Mouse (Mus musculus): Measurements from ENCODE around the gene Vamp2.

Gene Vamp2

DNA sequence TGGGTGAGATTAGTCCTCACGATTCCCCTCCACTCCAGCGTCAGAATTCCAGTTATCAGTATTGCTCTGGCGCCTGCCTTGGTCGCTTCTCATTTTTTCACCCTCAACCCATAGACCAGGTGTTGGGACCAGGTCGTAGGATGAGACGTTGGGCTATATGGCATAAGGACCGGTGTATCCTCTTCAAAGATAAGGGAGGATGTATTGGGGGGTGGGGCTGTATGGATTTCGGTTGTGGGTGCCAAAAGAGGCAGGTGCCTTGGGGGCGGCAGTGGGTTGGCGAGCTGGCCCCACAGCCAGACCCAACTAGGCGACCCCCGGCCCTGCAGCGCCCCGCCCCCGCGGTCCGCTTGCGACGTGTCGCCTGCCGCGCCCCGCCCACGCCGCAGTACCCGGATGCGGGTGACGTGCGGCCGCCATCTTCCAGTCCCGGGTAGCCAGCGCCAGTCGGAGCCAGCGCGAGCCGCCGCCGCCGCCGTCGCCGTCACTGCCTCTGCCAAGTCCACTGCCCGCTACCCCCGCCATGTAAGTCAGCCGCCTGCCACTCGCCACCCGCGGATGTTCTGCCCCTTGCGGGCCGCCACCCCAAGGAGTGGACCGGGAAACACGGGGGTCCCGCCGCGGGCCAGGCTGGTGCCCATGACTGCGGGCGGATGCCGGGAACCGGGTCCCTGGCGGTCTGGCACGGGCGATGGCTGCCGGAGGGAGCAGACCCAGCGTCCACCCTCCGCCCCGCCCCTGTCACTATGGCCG, at the start of gene Vamp2:
TSS of gene Vamp2 (plus strand) at position 388 of the 753 bp plus-strand sequence.
- DNase-seq = peak; percentile 88 to 92

DNA sequence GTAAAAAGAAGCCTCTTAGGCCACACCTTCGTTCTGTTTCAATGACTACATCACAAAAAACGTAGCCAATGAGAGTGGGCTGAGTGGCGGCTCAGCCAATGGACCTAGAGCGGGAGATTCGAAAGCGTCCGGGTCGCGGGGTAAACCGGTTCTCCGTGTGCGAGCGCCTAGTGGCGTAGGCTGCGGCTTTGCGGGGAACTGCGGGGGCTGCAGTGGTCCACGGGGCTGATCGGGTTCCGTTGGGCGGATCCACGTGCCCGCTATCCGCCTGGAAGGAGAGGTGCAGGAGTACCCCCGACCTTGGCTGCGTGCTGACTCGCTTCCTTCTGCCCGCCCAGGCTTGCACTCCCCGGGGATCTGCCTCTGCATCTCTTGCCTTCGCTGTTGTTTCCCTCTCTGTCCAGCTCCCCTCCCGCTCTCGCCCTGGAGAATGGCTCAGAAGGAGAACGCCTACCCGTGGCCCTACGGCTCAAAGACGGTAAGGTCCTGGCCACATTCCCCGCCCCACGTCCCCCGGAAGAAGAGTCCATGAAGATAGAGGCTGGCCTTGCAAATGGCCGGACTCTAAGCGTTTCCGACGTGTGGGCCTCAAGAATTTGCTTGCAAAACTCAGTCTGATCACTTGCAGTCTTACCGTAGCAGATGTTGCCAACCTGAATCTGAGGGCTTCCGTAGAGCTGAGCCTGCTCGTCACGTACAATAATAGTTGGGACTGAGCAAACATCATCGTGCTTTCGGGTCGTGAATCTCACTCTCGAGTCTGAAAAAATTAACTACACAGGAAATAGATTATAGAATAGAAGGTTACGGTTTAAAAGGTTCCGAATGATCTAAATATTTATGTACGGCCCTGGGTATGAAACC, 42.5 kb upstream of the Vamp2 start, which contains the start of gene Aurkb:
TSS of gene Aurkb (plus strand) at position 117 of the 864 bp plus-strand sequence.
- DNase-seq = peak; percentile 79 to 84

- peak in 1 of 2 experiments; percentile 5 for DNase-seq
Measured at GRCm38 (mm10) chr11:69046395-69046774, 41.9 kb upstream of the Vamp2 start.

GRCm38 (mm10) chr11:69047592-69047991, 40.7 kb upstream of the Vamp2 start:
- DNase-seq = no peak

DNA sequence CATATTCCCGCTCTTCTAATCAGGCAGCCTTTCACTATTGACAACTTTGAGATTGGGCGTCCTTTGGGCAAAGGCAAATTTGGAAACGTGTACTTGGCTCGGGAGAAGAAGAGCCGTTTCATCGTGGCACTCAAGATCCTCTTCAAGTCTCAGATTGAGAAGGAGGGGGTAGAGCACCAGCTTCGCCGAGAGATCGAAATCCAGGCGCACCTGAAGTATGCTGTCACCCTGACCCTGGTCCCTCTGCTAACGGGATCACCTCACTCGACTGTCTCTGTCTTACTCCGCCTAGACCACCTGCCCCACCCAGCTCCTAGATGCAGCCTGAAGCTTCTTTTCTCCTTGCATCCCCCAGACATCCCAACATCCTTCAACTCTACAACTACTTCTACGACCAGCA, 40.1 kb upstream of the Vamp2 start:
- no peak for DNase-seq

- peak in 1 of 2 experiments; percentile 3 for DNase-seq
Measured at GRCm38 (mm10) chr11:69050748-69051147, 37.5 kb upstream of the Vamp2 start.

DNA sequence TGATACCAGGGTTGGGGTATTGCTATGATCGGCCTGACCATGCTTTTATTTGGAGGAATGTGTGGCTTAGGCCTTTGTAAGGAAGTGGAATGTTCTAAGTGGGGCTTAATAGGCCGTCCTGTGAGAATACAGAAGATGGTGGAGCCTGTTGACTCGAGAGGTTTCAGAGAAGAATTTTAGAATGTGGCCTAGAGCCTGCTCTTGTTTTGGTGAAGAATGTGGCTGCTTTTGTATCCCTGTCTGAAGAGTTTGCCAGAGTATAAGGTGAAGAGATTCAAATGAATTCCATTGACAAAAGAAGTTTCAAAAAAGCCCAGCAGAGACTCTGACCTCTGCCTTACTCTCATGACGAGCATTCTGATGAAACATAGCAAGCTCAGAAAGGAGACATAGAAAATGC, 36.5 kb upstream of the Vamp2 start:
- no peak for DNase-seq

DNA sequence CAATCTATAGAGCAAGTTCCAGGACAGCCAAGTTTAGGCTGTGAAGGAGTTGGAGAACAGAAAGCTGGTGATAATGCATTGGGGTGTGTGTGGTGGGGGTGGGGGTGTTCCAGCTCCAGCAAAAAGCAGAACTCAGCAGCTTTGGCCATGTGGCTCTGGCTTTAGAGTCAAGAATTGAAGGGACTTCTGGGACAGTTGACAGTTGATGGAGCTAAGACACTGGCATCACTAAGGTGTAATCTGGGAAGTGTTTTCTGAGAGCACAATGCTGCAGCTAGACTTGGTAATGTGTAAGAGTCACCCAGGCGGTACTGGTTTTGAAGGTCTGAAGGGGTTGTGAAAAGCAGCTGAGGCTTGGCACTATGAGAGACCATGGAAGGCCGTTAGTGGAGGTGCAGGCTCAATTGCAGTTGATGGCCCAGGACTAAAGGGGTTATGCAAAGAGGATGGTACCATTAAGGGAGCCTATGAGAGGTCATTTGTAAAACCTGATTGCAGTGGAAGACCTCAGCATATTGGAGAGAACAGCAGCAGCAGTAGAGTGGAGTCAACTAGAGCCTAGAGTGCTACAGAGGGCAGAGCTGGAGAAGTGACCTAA, 35.4 kb upstream of the Vamp2 start:
- no peak for DNase-seq

- no peak for DNase-seq
Measured at GRCm38 (mm10) chr11:69053848-69054247, 34.4 kb upstream of the Vamp2 start.

- DNase-seq = no peak
Measured at GRCm38 (mm10) chr11:69058265-69058664, 30.0 kb upstream of the Vamp2 start.

- no peak for DNase-seq
Measured at GRCm38 (mm10) chr11:69058729-69059356, 29.4 kb upstream of the Vamp2 start.

GRCm38 (mm10) chr11:69059357-69059974, 28.8 kb upstream of the Vamp2 start, which contains the start of gene Borcs6:
Gene Borcs6, plus strand, starts transcription at chr11:69059717.
- peak; percentile 91 to 97 for DNase-seq

DNA sequence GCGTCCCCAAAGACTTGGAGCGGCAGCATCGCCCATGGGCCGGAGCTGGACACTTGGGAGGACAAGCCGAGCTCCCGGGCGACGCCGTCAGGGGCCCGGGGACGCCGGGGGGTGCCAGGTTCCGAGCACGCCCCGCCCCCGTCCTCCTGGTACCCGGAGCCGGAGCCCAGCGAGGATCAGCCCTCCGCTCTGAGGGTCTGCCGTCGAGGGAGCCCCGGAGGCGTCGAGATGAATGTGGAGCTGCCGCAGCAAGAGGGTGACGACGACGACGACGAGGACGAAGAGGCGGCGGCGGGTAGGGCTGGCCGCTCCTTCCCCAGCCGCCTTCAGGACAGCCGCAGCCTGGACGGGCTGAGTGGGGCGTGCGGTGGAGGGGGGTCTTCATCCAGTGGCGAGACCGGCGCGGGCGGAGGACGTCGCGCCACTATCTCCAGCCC, 28.3 kb upstream of the Vamp2 start:
- DNase-seq = peak in 1 of 2 experiments; percentile 72

GRCm38 (mm10) chr11:69060448-69061254, 27.6 kb upstream of the Vamp2 start:
- DNase-seq = peak in 1 of 2 experiments; percentile 54

DNA sequence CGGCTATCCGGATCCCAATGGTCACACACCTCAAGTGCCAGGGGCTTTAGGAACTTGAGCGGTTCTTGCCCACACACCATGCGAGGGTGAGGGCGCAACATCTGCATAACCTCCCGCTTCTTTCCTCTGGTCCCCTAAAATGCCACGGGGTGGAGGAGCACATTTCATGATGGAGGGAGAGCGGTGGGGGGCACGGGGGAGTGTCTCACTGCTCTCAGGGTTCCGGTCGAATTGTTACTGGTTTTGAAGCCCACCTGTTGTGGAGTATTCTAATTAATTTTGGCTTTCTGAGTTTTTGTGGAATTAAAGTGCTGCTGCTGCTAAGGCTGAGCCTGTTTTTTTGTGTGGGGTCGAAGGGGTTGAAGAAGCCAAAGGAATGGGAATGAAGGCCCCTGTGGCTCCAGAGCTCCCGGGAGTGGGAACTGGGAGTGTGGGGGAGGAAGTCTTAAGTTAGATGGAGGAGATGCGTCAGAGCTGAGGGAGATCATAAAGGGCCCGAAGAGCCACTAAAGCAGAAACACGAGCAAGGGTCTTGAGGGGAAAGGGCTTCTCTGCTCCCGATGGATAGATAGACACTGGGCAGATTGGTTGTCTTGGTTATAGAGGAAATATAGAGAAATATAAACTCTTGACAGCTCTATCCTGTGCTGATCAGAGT, 26.9 kb upstream of the Vamp2 start:
- DNase-seq = peak in 1 of 2 experiments; percentile 37

DNA sequence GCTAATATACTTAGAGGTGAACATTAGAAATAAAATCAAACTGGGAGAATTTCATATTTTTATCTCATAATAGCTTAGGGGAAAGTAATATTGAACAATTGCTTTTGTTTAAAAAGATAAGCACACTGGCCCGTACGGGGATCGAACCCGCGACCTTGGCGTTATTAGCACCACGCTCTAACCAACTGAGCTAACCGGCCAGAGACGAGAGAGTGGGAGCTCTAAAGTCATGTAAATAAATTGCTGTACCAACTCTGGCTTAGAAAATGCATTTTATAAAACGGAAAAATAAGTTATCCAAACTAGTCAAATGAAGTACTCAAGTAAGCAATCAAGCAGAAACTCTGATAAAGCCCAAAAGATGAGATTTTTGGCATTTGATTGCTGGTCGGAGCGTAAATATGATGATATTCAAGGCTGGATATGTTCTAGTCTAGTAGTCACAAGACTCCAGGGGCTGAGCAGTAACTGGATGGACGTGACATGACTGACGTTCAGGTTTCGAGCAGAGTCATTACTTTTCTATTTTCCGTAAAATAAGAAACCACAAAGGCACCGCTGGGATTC, 26.0 kb upstream of the Vamp2 start:
- peak; percentile 67 to 71 for DNase-seq

DNA sequence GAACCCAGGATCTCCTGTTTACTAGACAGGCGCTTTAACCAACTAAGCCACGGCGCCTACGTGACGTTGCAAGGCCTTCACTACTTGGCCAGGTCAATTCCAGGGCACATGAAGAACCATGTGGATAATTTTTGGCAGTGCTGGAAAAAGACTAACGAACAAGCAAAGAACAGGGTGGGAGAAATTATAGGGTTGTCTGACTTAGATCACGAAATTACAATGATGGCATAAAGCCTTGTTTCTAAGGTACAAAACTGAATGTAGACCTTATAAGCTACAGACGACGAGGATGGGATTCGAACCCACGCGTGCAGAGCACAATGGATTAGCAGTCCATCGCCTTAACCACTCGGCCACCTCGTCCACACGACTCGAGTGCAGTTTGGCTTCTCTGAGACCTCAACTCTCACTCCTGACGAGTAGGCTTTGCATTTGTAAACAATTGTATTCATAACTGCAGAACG, 25.5 kb upstream of the Vamp2 start:
- DNase-seq = peak; percentile 92 to 96

DNA sequence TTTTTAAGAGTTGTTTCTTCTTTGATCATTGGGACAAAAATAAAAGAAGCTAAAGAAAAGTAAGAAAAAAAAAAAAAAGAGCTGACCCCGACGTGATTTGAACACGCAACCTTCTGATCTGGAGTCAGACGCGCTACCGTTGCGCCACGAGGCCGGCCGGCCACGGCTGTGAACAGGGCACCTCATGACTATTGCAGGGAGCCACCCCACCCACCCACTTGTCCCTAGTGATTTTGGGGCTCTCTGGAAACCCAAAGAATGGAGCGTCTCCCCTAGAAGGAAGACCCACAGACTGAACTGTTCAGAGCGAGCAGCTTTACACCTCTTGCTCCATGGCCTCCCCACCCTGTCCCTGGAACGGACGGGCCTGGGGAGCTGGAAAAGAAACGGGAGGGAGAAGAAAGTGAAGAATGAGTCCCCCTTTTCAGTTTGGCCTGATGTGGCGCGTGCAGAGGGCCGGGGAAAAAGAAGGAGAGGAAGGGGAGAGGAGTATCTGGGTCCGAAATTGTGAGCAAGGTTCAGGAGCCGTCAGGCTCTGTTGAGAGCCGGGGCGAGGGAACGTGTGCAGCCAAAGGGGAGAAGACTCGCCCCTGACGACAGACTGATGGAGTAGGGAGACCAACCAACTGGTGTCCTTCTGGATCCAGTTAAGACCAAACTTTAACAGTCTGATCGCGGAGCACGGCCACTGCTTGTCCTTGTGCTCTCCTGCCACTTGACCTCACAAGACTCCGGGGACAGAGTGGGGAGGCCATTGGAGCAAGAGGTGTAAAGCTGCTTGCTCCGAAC, 24.7 kb upstream of the Vamp2 start:
- DNase-seq = peak; percentile 72 to 79
